Mouse (Mus musculus): ENCODE results near the gene Prkce. TPM values are rescaled to one million over a fixed set of nuclear protein-coding genes. Genes with fewer than 3 reads are reported as not detected.

Gene Prkce
- polyA plus RNA-seq, 1 experiment from 2014 or later, result 11.8 TPM

GRCm38 (mm10) chr17:86493891-86494420, 326.4 kb downstream of the Prkce start:
- ATAC-seq, result no peak
- WGBS, result 89% methylated on average over 8 of the region's 8 CpGs
- Histone ChIP-seq H3K27ac (no peak overlapping the region), H3K36me3 (peaks cover 3% of the 10 kb centered on the region; the same call in 1 of the 2 replicates), H3K9ac (replicated peaks) (no peak overlapping the region), H3K4me3 (replicated peaks) (no peak overlapping the region), H3K27me3 (no peaks in the 10 kb centered on the region), H3K4me2 (replicated peaks) (no peak overlapping the region), H3K4me1 (replicated peaks) (no peaks in the 10 kb centered on the region), H3K9me3 (no peaks in the 10 kb centered on the region)

DNA sequence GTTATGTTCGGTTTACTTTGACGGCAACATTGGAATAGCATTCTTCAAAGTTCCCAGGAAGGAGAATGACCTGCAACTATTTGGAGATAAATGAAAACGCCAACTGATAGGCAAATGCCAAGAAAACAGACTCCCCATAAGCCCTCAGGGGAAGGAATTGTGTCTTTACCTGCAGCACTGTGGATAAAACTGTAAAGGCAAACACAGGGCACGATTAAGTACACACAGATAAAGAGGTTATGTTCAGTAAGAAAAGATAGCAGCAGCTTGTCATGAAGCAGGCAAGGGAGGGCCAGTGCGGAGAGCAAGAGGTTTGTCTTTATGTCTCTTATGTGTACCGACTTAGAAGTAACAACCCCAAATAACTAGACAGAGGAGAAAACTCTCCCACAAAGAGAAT, 326.9 kb downstream of the Prkce start:
- no peak overlapping the region for H3K27ac ChIP-seq
- no peaks in the 10 kb centered on the region for H3K9me3 ChIP-seq
- H3K4me1 ChIP-seq (replicated peaks), result no peaks in the 10 kb centered on the region; the same call in 1 of the 2 replicates
- no peak for ATAC-seq
- peaks cover 3% of the 10 kb centered on the region; the same call in 1 of the 2 replicates for H3K36me3 ChIP-seq
- H3K4me3 ChIP-seq (replicated peaks), result no peak overlapping the region
- WGBS, result 90% methylated on average over 6 of the region's 6 CpGs
- no peaks in the 10 kb centered on the region for H3K27me3 ChIP-seq
- no peak overlapping the region for H3K9ac ChIP-seq (replicated peaks)
- no peak overlapping the region for H3K4me2 ChIP-seq (replicated peaks)

DNA sequence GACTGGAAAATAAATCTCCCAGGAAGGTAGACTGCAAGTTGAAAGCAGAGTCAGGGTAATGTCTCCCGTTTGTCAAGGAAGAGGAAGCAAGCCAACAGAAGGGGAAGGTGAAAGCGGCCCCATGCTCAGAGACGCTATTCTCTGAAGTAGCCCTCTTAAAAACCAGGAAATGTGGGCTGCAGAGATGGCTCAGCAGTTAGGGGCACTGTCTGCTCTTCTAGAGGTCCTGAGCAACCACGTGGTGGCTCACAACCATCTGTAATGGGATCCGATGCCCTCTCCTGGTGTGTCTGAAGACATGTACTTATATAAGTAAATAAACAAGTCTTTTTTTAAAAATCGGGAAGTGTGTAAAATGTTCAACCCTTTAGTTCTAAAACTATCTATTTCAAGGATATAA, 327.3 kb downstream of the Prkce start:
- 75% methylated on average over 6 of the region's 6 CpGs for WGBS
- Histone ChIP-seq H3K4me2 (replicated peaks) (no peak overlapping the region), H3K9me3 (no peaks in the 10 kb centered on the region), H3K27ac (no peak overlapping the region), H3K4me3 (replicated peaks) (no peak overlapping the region), H3K27me3 (no peaks in the 10 kb centered on the region), H3K4me1 (replicated peaks) (no peaks in the 10 kb centered on the region; the same call in 1 of the 2 replicates), H3K36me3 (peaks cover 3% of the 10 kb centered on the region; the same call in 1 of the 2 replicates), H3K9ac (replicated peaks) (no peak overlapping the region)
- no peak for ATAC-seq

- no peak overlapping the region for H3K9ac ChIP-seq (replicated peaks)
- WGBS, result 92% methylated on average over 9 of the region's 9 CpGs
- no peak overlapping the region for H3K4me2 ChIP-seq (replicated peaks)
- no peaks in the 10 kb centered on the region for H3K9me3 ChIP-seq
- no peaks in the 10 kb centered on the region; the same call in 1 of the 2 replicates for H3K4me1 ChIP-seq (replicated peaks)
- ATAC-seq, result no peak
- H3K27me3 ChIP-seq, result no peaks in the 10 kb centered on the region
- no peak overlapping the region for H3K4me3 ChIP-seq (replicated peaks)
- no peak overlapping the region for H3K27ac ChIP-seq
- peaks cover 3% of the 10 kb centered on the region; the same call in 1 of the 2 replicates for H3K36me3 ChIP-seq
Measured at GRCm38 (mm10) chr17:86496123-86496771, 328.7 kb downstream of the Prkce start.

- 88% methylated on average over 4 of the region's 4 CpGs for whole genome bisulfite sequencing
- Histone ChIP-seq H3K36me3 (peaks cover 3% of the 10 kb centered on the region; the same call in 1 of the 2 replicates), H3K4me2 (replicated peaks) (no peak overlapping the region), H3K27ac (no peak overlapping the region), H3K9ac (replicated peaks) (no peak overlapping the region), H3K4me3 (replicated peaks) (no peak overlapping the region), H3K27me3 (no peaks in the 10 kb centered on the region), H3K4me1 (replicated peaks) (no peaks in the 10 kb centered on the region; the same call in 1 of the 2 replicates), H3K9me3 (no peaks in the 10 kb centered on the region)
- ATAC-seq, result no peak
Measured at GRCm38 (mm10) chr17:86497302-86497701, 329.7 kb downstream of the Prkce start.

GRCm38 (mm10) chr17:86499359-86500045, 331.9 kb downstream of the Prkce start:
- Histone ChIP-seq H3K9me3 (no peaks in the 10 kb centered on the region), H3K27ac (no peak overlapping the region), H3K4me1 (replicated peaks) (no peaks in the 10 kb centered on the region; the same call in 1 of the 2 replicates), H3K4me2 (replicated peaks) (no peak overlapping the region), H3K36me3 (peaks cover 3% of the 10 kb centered on the region; the same call in 1 of the 2 replicates), H3K4me3 (replicated peaks) (no peak overlapping the region), H3K27me3 (no peaks in the 10 kb centered on the region), H3K9ac (replicated peaks) (no peak overlapping the region)
- no peak for ATAC-seq
- 81% methylated on average over 15 of the region's 15 CpGs for WGBS

- no peaks in the 10 kb centered on the region; the same call in 1 of the 2 replicates for H3K4me1 ChIP-seq (replicated peaks)
- no peak for ATAC-seq
- 91% methylated on average over 4 of the region's 4 CpGs for WGBS
- H3K27me3 ChIP-seq, result no peaks in the 10 kb centered on the region
- H3K27ac ChIP-seq, result no peak overlapping the region
- H3K9ac ChIP-seq (replicated peaks), result no peak overlapping the region
- no peaks in the 10 kb centered on the region for H3K9me3 ChIP-seq
- no peak overlapping the region for H3K4me3 ChIP-seq (replicated peaks)
- H3K4me2 ChIP-seq (replicated peaks), result no peak overlapping the region
- H3K36me3 ChIP-seq, result peaks cover 3% of the 10 kb centered on the region; the same call in 1 of the 2 replicates
Measured at GRCm38 (mm10) chr17:86501393-86501792, 333.8 kb downstream of the Prkce start.

DNA sequence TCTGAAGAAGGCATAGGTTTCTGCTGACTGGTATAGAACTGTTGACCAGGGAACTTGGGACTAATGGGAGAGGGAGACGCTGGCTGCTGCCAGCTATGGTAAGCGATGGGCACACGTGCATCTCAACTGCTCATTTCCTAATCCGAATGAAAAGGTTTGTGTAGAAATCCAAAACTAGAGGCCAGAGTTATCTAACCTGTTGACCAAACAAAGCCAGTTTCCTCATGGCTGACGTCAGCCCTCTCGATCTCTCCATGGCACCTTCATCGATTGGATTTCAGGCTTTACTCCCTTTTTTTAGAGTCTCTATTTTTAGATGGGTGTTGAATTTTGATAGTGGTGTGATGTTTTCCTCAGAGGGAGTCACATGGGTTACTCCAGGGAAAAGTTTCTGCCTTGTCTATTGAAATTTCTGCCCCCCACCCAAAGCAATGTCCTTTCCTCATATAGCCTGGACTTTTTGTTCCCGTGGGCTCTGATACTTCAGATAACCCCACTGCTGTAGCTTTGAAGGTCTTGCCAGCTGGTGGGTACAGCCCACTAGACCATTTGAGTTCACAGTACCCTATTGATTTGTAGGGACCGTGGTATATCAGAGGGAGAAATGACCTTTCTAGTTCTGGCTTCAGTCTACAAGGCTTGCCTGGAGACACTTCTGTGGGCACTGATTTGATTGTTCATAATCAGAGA, 335.8 kb downstream of the Prkce start:
- 95% methylated on average over 9 of the region's 9 CpGs for WGBS
- H3K36me3 ChIP-seq, result peaks cover 2% of the 10 kb centered on the region; the same call in 1 of the 2 replicates
- H3K4me1 ChIP-seq (replicated peaks), result peaks cover 8% of the 10 kb centered on the region
- no peak overlapping the region for H3K4me2 ChIP-seq (replicated peaks)
- H3K4me3 ChIP-seq (replicated peaks), result no peak overlapping the region
- H3K9ac ChIP-seq (replicated peaks), result no peak overlapping the region
- H3K9me3 ChIP-seq, result no peaks in the 10 kb centered on the region
- no peaks in the 10 kb centered on the region for H3K27me3 ChIP-seq
- no peak overlapping the region for H3K27ac ChIP-seq
- ATAC-seq, result no peak

DNA sequence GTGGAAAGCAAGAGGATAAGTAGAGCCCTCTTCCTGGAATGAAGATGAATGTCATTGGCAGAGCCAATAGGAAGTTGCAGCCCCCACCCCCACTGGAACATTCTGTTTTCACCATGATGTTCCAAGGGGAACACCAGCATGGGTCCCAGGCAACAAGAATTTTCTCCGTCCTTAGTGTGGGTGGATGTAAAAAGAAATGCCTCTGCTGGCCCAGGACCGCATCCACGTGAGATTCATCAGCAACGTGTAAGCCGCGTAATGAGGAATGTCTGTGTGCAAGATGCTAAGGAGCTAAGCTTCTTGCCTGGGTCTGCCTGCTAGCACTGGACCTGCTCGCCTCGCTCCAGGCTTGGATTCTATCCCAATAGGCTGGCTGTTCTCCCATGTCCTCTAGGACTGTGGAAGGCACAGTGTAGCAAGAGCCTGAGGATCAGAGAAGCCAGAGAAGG, 337.6 kb downstream of the Prkce start, which contains the start of gene Gm10309:
Gene Gm10309, minus strand, starts transcription at position 50 of the 449 bp plus-strand sequence.
- no peak within 1 kb of the TSS for H3K9ac ChIP-seq (replicated peaks)
- no peak within 1 kb of the TSS for H3K4me2 ChIP-seq (replicated peaks)
- no peak for ATAC-seq
- H3K9me3 ChIP-seq, result no peaks in the 10 kb centered on the region
- H3K4me1 ChIP-seq (replicated peaks), result peaks cover 8% of the 10 kb centered on the region; the same call in 1 of the 2 replicates
- no peaks in the 10 kb centered on the region for H3K36me3 ChIP-seq
- WGBS, result 94% methylated on average over 8 of the region's 8 CpGs
- no peak within 1 kb of the TSS for H3K27ac ChIP-seq
- H3K4me3 ChIP-seq (replicated peaks), result no peak within 1 kb of the TSS
- no peaks in the 10 kb centered on the region for H3K27me3 ChIP-seq

DNA sequence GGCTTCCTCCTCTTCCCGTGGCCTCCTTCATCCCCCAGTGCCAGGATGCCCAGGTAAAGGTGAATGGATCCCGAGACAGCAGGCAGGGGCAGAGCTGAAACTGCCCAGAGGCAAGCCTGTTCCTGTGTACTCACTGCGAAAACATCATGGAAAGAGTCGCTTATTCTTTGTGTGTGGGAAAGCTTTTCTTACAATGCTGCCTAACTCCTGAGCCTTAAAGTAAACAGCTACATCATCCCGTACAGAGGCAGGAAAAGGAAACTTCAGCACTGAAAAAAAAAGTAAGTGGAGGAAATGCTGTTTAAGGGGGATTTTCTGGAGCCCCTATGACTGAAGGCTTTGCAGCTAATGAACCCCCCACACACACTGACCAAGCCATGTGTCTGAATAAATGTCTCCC, 339.3 kb downstream of the Prkce start:
- H3K4me3 ChIP-seq (replicated peaks), result no peak overlapping the region

DNA sequence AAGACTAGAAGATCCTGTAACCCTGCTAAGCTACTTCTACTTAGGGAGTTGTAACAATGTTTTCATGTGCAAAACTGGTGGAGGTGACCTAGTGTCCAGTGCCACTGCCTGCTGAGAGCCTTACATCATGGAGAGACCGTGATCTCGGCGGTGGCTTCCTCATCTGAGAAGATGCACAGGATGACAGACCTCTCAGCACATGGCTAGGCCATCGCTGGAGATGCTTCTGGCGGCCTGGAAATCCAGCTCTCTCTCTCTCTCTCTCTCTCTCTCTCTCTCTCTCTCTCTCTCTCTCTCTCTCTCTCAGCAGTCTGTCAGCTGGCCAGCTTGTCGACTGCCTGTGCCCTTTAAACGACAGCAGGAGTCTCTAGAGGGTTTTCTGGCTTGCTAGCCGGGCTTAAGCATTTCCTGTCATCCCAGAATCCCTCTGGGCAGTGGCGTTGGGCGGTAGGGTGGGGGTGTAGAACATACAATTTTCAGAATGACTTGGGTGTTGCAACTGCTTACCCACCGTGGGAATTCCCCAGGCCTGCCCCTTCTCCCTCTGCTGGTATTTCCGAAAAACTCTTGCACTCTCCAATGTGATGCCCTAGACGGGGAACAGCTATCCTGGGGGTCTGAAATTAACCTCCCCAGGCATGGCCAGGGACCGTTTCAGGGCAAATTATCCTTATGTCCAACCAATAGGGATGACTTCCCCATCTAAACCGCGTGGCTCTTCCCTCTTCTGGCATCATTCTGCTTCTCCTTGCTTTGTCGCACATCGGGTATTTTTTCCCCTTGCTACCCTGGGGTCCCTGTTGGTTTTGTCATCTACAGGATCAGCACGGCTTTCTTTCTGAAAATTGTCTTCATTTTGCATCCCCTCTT, 340.0 kb downstream of the Prkce start:
- H3K4me3 ChIP-seq (replicated peaks), result no peak overlapping the region
- no peaks in the 10 kb centered on the region for H3K9me3 ChIP-seq
- H3K27ac ChIP-seq, result no peak overlapping the region
- H3K9ac ChIP-seq (replicated peaks), result no peak overlapping the region
- H3K27me3 ChIP-seq, result no peaks in the 10 kb centered on the region
- WGBS, result 64% methylated on average over 19 of the region's 19 CpGs
- ATAC-seq, result no peak
- H3K4me1 ChIP-seq (replicated peaks), result peaks cover 8% of the 10 kb centered on the region; the same call in 1 of the 2 replicates
- no peaks in the 10 kb centered on the region for H3K36me3 ChIP-seq
- no peak overlapping the region for H3K4me2 ChIP-seq (replicated peaks)

More for the DNA sequence above, 339.3 kb downstream of the Prkce start:
- Histone ChIP-seq H3K9ac (replicated peaks) (0 out of 2 replicates have a peak overlapping the region, but pooled peaks have one; percentile 10), H3K27me3 (no peaks in the 10 kb centered on the region), H3K4me1 (replicated peaks) (peaks cover 8% of the 10 kb centered on the region; the same call in 1 of the 2 replicates), H3K4me2 (replicated peaks) (no peak overlapping the region), H3K36me3 (no peaks in the 10 kb centered on the region), H3K27ac (no peak overlapping the region), H3K9me3 (no peaks in the 10 kb centered on the region)
- ATAC-seq, result no peak
- 77% methylated on average over 5 of the region's 5 CpGs for WGBS
